Mouse (Mus musculus) forebrain, postnatal 0 days (tissue): Measurements from ENCODE around the gene Anks1b. TPM values are rescaled to one million over a fixed set of nuclear protein-coding genes. Genes with fewer than 3 reads are reported as not detected.
A peak's percentile ranks its signal among the peaks of the same experiment; 100 is the strongest.

Source experiments
- ATAC-seq: fragments of 200-750 bp; cut with Nextera tagmentation; 2 replicates; pipeline ENCODE4 v1.8.0; 2017; ENCODE audit warnings: mild to moderate bottlenecking, moderate library complexity
- DNase-seq: peaks from one replicate; pipeline ENCODE4 v3.0.0-alpha.2; 2015
- H3K27ac ChIP-seq: fragments of 300-500 bp; sonication (generic); 2 replicates; pipeline ENCODE4 v1.5.1; 2014; ENCODE audit warnings: low read depth, mild to moderate bottlenecking, antibody characterized with exemption, low read length, moderate library complexity, mixed read lengths
- H3K27me3 ChIP-seq: fragments of 300-500 bp; sonication (generic); 2 replicates; pipeline ENCODE4 v1.6.1; 2014; ENCODE audit warnings: mild to moderate bottlenecking, low read length, mixed read lengths; ENCODE audit not compliant: insufficient read depth
- H3K36me3 ChIP-seq: fragments of 300-500 bp; sonication (generic); 2 replicates; pipeline ENCODE4 v1.6.1; 2014; ENCODE audit warnings: mild to moderate bottlenecking, moderate library complexity; ENCODE audit not compliant: insufficient read depth
- H3K4me1 ChIP-seq: fragments of 300-500 bp; sonication (generic); 2 replicates; pipeline ENCODE4 v1.6.1; 2014; ENCODE audit warnings: antibody characterized with exemption; ENCODE audit not compliant: insufficient read depth
- H3K4me2 ChIP-seq: fragments of 300-500 bp; sonication (generic); 2 replicates; pipeline ENCODE4 v1.6.1; 2014; ENCODE audit warnings: low read depth, mild to moderate bottlenecking, moderate library complexity
- H3K4me3 ChIP-seq: fragments of 300-500 bp; sonication (generic); 2 replicates; pipeline ENCODE4 v1.5.1; 2014; ENCODE audit warnings: low read depth, low read length, mixed read lengths
- H3K9ac ChIP-seq: fragments of 300-500 bp; sonication (generic); 2 replicates; pipeline ENCODE4 v1.6.1; 2014; ENCODE audit warnings: mild to moderate bottlenecking
- H3K9me3 ChIP-seq: fragments of 300-500 bp; sonication (generic); 2 replicates; pipeline ENCODE4 v1.6.1; 2016; ENCODE audit warnings: low read length
- CTCF ChIP-seq: sonication (generic); IDR thresholded peaks from 2 replicates; pipeline ENCODE4 v1.5.1; 2016; ENCODE audit warnings: antibody characterized with exemption, control low read depth, low read depth
- WGBS: fragments of 180-500 bp; shearing (Covaris S2); extraction: QIAGEN DNeasy Blood & Tissue Kit; methylation state at CpG from one replicate; pipeline ENCODE4 v1.1.7; 2014; 5-methylcytosine and 5-hydroxymethylcytosine counted together
- polyA plus RNA-seq: library from polyadenylated mRNA; unstranded; fragments of >200 nt; fragmentation: Nextera tagmentation; extraction: Ambion mirVana; gene quantifications from 2 replicates; pipeline ENCODE4 v1.2.1, GENCODE M21; 2015
- total RNA-seq: library from RNA; depleted of rRNA; stranded (reverse); fragments of >200 nt; gene quantifications from 2 replicates; pipeline ENCODE4 v1.2.3, GENCODE M21; 2014

The Anks1b gene
- total and polyA plus RNA-seq, 2 experiments from 2014 or later = 120 to 145 TPM

DNA sequence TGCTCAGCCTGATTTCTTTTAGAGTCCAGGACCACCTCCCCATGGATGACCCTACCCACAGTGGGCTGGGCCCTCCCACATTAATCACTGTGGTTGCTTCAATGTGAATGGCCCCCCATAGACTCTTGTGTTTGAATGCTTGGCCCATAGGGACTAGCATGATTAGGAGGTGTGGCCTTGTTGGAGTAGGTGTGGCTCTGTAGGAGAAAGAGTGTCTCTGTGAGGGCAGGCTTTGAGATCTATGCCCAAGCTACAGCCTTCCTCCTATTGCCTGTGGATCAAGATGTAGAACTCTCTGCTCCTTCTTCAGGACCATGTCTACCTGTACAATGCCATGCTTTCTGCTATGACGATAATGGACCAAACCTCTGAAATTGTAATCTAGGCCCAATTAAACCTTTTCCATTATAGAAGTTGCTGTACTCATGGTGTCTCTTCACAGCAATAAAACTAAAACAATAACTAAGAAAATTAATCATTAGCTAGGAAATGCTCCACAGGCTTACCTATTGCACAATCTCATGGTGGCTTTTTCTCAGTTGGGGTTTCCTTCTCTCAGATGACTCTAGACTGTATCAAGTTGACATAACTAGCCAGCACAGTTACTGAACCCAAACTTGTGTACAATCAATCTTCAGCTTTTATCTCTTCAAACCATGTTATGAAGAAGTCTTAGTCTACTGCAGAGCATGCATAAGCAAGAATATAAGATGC lies 73.5 kb downstream of the Anks1b start:
- ATAC-seq = no peak
- H3K36me3 ChIP-seq = no peaks in the 10 kb centered on the region
- DNase-seq = no peak
- no peaks in the 10 kb centered on the region for H3K9me3 ChIP-seq
- H3K9ac ChIP-seq = no peak overlapping the region
- H3K4me3 ChIP-seq = no peak overlapping the region
- 95% methylated on average over 1 of the region's 1 CpGs for WGBS
- H3K4me2 ChIP-seq = no peak overlapping the region
- TF ChIP-seq CTCF = no peak
- no peaks in the 10 kb centered on the region for H3K4me1 ChIP-seq
- H3K27ac ChIP-seq = no peak overlapping the region
- H3K27me3 ChIP-seq = no peaks in the 10 kb centered on the region

DNA sequence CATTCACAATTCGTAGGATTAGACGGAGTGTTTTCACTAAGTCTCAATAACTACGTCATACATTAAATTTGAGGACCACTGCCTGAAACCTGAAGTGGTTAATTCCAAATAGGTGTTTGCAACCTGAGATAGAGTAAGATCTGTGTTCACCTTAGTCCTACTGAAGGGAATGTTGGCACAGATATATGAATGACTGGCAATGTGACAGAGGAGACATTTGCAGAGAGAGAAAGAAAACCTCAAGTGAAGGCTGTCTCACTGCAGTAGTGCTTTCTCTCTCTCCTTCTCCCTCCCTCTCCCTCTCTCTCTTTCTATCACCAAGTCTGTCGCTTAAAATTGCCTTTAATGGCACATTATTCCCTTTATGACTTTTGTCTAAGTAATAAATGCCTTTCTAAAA lies 101.1 kb downstream of the Anks1b start:
- Histone ChIP-seq H3K9ac (no peak overlapping the region), H3K4me1 (0 out of 2 replicates have a peak, but pooled peaks cover 3% of the 10 kb centered on the region), H3K9me3 (no peaks in the 10 kb centered on the region), H3K4me3 (no peak overlapping the region), H3K27me3 (no peaks in the 10 kb centered on the region), H3K27ac (no peak overlapping the region), H3K4me2 (no peak overlapping the region), H3K36me3 (no peaks in the 10 kb centered on the region)
- ATAC-seq (no peak), DNase-seq (no peak)
- no peak for TF ChIP-seq CTCF
- 76% methylated on average over 4 of the region's 4 CpGs for WGBS

DNA sequence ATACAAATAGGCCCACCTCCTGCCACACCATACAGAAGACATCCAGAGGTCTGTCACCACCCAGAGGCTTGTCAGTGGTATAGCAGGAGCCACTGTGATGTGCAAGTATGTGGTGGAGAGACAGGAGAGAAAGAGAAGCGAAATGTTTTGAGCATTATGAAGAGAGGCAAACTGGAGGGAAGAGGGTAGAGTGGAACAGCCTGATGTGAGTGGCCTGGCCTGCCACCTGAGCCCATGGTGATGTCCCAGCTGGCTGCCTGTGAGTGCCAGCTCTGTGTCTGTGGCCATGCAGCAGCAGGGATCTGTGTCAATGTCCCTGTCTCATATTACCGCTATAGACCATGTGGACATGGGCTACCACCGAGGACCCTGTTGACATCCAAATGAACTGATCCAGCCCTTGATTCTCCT lies 102.1 kb downstream of the Anks1b start:
- H3K27ac ChIP-seq = no peak overlapping the region
- H3K4me1 ChIP-seq = 0 out of 2 replicates have a peak, but pooled peaks cover 3% of the 10 kb centered on the region
- ATAC-seq (peak; percentile 47; the same call in 1 of the 2 replicates), DNase-seq (no peak)
- H3K9ac ChIP-seq = no peak overlapping the region
- TF ChIP-seq CTCF = peak; percentile 69
- H3K36me3 ChIP-seq = no peaks in the 10 kb centered on the region
- no peaks in the 10 kb centered on the region for H3K9me3 ChIP-seq
- 75% methylated on average over 3 of the region's 3 CpGs for WGBS
- H3K27me3 ChIP-seq = no peaks in the 10 kb centered on the region
- no peak overlapping the region for H3K4me3 ChIP-seq
- H3K4me2 ChIP-seq = no peak overlapping the region

DNA sequence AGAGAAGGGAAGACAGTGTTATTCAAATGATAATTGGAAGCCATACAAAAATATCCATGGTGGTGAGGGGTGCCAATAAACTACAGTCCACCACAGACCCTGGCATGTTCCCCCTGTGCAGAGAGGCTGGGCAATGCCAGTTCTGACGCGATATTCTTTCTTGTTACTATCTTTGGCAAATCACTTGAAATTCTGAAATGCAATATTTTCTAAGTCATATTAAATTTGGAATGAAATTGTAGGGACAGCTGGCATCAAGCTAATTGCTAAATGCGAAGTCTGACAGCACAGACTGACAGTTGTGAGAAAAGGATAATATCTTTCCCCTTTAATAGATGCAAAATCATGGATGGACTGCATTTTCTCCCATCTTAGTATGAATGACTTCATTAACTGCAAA lies 103.3 kb downstream of the Anks1b start:
- ATAC-seq = peak; percentile 88
- H3K4me1 ChIP-seq = 0 out of 2 replicates have a peak, but pooled peaks cover 3% of the 10 kb centered on the region
- H3K36me3 ChIP-seq = no peaks in the 10 kb centered on the region
- WGBS = 37% methylated on average over 3 of the region's 3 CpGs
- H3K9me3 ChIP-seq = no peaks in the 10 kb centered on the region
- peak; percentile 84 for DNase-seq
- no peak for TF ChIP-seq CTCF
- 0 out of 2 replicates have a peak overlapping the region, but pooled peaks have one; percentile 9 for H3K27ac ChIP-seq
- no peak overlapping the region for H3K4me2 ChIP-seq
- H3K27me3 ChIP-seq = no peaks in the 10 kb centered on the region
- no peak overlapping the region for H3K4me3 ChIP-seq
- no peak overlapping the region for H3K9ac ChIP-seq

DNA sequence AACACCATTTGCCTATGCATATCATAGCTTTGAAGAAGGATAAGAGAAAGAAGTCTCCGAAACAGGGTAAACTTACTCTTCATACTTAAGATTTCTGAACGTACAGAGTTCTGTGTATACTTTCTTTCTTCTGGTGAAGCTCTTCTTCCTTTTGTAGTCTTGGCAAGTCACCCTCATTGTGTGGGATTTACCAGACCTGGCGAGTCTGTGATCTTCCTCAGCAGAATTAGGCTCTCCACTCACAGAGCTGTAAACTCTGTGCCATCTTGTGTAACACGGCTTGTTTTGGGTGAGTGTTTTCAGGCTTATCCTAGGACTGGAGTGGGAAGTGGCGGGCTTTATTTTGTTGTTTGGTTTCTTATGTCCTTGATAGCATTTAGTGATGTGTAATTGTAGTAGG lies 120.9 kb downstream of the Anks1b start:
- TF ChIP-seq CTCF = no peak
- no peak for DNase-seq
- no peak overlapping the region for H3K4me2 ChIP-seq
- no peaks in the 10 kb centered on the region for H3K27me3 ChIP-seq
- no peak overlapping the region for H3K4me3 ChIP-seq
- WGBS = 88% methylated on average over 5 of the region's 5 CpGs
- no peaks in the 10 kb centered on the region for H3K9me3 ChIP-seq
- no peak overlapping the region for H3K9ac ChIP-seq
- no peaks in the 10 kb centered on the region for H3K36me3 ChIP-seq
- H3K4me1 ChIP-seq = no peaks in the 10 kb centered on the region; the same call in 1 of the 2 replicates
- no peak for ATAC-seq
- H3K27ac ChIP-seq = no peak overlapping the region

DNA sequence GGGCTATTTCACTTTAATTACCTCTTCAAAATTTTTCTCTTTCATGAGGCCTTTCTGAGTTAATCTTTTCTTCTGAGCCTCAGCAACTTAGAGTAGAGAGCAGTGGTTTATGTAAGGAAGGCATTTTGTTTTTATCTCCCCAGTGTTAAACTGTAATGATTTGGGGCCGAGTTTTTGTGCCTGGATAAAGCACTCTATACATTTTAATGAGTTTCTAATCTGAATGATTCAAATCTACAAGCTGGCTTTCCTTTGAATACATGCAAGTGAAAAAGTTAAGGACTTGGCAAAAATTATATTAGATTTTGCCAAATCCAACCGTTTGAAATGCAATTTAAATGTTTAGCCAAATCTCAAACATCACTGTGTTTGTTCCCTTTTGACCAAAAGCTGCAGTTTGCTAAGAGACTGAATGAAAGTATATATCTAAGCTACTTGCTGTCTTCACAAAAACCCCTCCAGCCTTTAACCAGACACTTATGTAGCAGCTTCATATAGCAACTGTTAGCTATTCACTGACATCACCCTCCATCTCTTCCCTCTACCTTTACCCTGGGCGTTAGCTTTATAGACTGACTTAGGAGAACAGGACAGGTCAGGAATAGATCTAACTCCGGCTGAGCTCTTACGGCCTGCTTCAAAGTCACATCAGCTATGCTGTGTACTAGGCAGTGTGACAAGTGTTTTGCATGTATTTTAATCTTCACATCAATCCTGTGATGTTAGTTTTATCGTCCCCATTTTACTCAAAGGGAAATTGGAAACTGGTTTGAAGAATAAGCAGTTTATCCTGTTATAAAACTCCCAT lies 122.5 kb downstream of the Anks1b start:
- Histone ChIP-seq H3K27ac (peak overlapping the region; percentile 76), H3K9me3 (no peaks in the 10 kb centered on the region), H3K9ac (peak overlapping the region; percentile 25; the same call in 1 of the 2 replicates), H3K36me3 (no peaks in the 10 kb centered on the region), H3K27me3 (no peaks in the 10 kb centered on the region), H3K4me1 (no peaks in the 10 kb centered on the region; the same call in 1 of the 2 replicates), H3K4me3 (no peak overlapping the region), H3K4me2 (peak overlapping the region; percentile 13; the same call in 1 of the 2 replicates)
- no peak for TF ChIP-seq CTCF
- DNase-seq = peak; percentile 57
- peak; percentile 68 for ATAC-seq
- 33% methylated on average over 6 of the region's 6 CpGs for WGBS
